Mouse (Mus musculus) kidney, postnatal 0 days (tissue): ENCODE measurements around the gene Ocln. TPM values are rescaled to one million over a fixed set of nuclear protein-coding genes. Genes with fewer than 3 reads are reported as not detected.

Experiments
- ATAC-seq: fragments of 200-750 bp; cut with Nextera tagmentation; replicated peaks from 2 replicates; pipeline ENCODE4 v1.8.0; 2017; ENCODE audit warnings: low read depth, moderate number of reproducible peaks, moderate TSS enrichment, moderate library complexity; ENCODE audit not compliant: low FRiP score
- DNase-seq: peaks from one replicate; pipeline ENCODE4 v3.0.0-alpha.2; 2016; ENCODE audit warnings: low spot score
- H3K27ac ChIP-seq: fragments of 300-500 bp; sonication (generic); 2 replicates; pipeline ENCODE4 v1.5.1; 2014; ENCODE audit warnings: mild to moderate bottlenecking
- H3K27me3 ChIP-seq: fragments of 300-500 bp; sonication (generic); 2 replicates; pipeline ENCODE4 v1.6.1; 2014; ENCODE audit warnings: low read length, mixed read lengths; ENCODE audit not compliant: insufficient read depth
- H3K36me3 ChIP-seq: fragments of 300-500 bp; sonication (generic); 2 replicates; pipeline ENCODE4 v1.6.1; 2014; ENCODE audit warnings: low read length, mixed read lengths; ENCODE audit not compliant: insufficient read depth
- H3K4me1 ChIP-seq: fragments of 300-500 bp; sonication (generic); replicated peaks from 2 replicates; pipeline ENCODE4 v1.6.1; 2014; ENCODE audit warnings: antibody characterized with exemption, low read length, mixed read lengths; ENCODE audit not compliant: insufficient read depth
- H3K4me2 ChIP-seq: fragments of 300-500 bp; sonication (generic); 2 replicates; pipeline ENCODE4 v1.6.1; 2014; ENCODE audit warnings: mild to moderate bottlenecking, low read length, moderate library complexity, mixed read lengths
- H3K4me3 ChIP-seq: fragments of 300-500 bp; sonication (generic); replicated peaks from 2 replicates; pipeline ENCODE4 v1.5.1; 2014; ENCODE audit warnings: low read depth, low read length
- H3K9ac ChIP-seq: fragments of 300-500 bp; sonication (generic); 2 replicates; pipeline ENCODE4 v1.6.1; 2014; ENCODE audit warnings: low read depth, low read length
- H3K9me3 ChIP-seq: fragments of 300-500 bp; sonication (generic); replicated peaks from 2 replicates; pipeline ENCODE4 v1.6.1; 2016; ENCODE audit warnings: low read length, inconsistent platforms, mixed read lengths
- CTCF ChIP-seq: IDR thresholded peaks from 2 replicates; pipeline ENCODE4 v1.5.1; 2016; ENCODE audit warnings: antibody characterized with exemption, low read depth, mild to moderate bottlenecking, moderate library complexity
- WGBS: fragments of 180-500 bp; shearing (Covaris S2); extraction: QIAGEN DNeasy Blood & Tissue Kit; methylation state at CpG from one replicate; pipeline ENCODE4 v1.1.7; 2014; 5-methylcytosine and 5-hydroxymethylcytosine counted together
- polyA plus RNA-seq: library from polyadenylated mRNA; unstranded; fragments of >200 nt; fragmentation: Nextera tagmentation; extraction: Ambion mirVana; gene quantifications from 2 replicates; pipeline ENCODE4 v1.2.1, GENCODE M21; 2015

Ocln gene
- polyA plus RNA-seq, 1 experiment from 2014 or later: 35.3 TPM

- H3K4me2 ChIP-seq: peak overlapping the region; percentile 93
- DNase-seq: no peak
- H3K36me3 ChIP-seq: no peaks in the 10 kb centered on the region
- no peaks in the 10 kb centered on the region for H3K9me3 ChIP-seq
- TF ChIP-seq CTCF: no peak
- H3K4me3 ChIP-seq: peak overlapping the region; percentile 65
- H3K4me1 ChIP-seq: no peaks in the 10 kb centered on the region
- peak overlapping the region; percentile 83 for H3K27ac ChIP-seq
- peaks cover 20% of the 10 kb centered on the region for H3K27me3 ChIP-seq
- ATAC-seq: no peak
- WGBS: under 1% methylated on average over 41 of the region's 41 CpGs
- H3K9ac ChIP-seq: peak overlapping the region; percentile 72
Measured at GRCm38 (mm10) chr13:100551371-100552008, 1.0 kb downstream of the Ocln start.

- H3K9ac ChIP-seq: no peak overlapping the region
- no peak for ATAC-seq
- H3K36me3 ChIP-seq: no peaks in the 10 kb centered on the region
- H3K27ac ChIP-seq: no peak overlapping the region
- no peak for TF ChIP-seq CTCF
- H3K4me2 ChIP-seq: no peak overlapping the region
- H3K9me3 ChIP-seq: no peaks in the 10 kb centered on the region
- WGBS: 76% methylated on average over 5 of the region's 5 CpGs
- no peak for DNase-seq
- H3K4me1 ChIP-seq: no peaks in the 10 kb centered on the region
- H3K27me3 ChIP-seq: peaks cover 10% of the 10 kb centered on the region; the same call in 1 of the 2 replicates
- H3K4me3 ChIP-seq: no peak overlapping the region
Measured at GRCm38 (mm10) chr13:100547269-100547668, 5.2 kb downstream of the Ocln start.

- Histone ChIP-seq H3K4me1 (no peaks in the 10 kb centered on the region), H3K27me3 (no peaks in the 10 kb centered on the region), H3K4me3 (no peak overlapping the region), H3K4me2 (no peak overlapping the region), H3K9me3 (no peaks in the 10 kb centered on the region), H3K27ac (no peak overlapping the region), H3K36me3 (no peaks in the 10 kb centered on the region), H3K9ac (no peak overlapping the region)
- no peak for TF ChIP-seq CTCF
- WGBS: 46% methylated on average over 3 of the region's 3 CpGs
- DNase-seq (peak; percentile 21), ATAC-seq (no peak)
Measured at GRCm38 (mm10) chr13:100545510-100545909, 7.0 kb downstream of the Ocln start.

- H3K4me1 ChIP-seq: no peaks in the 10 kb centered on the region
- no peak overlapping the region for H3K9ac ChIP-seq
- H3K4me3 ChIP-seq: no peak overlapping the region
- DNase-seq (no peak), ATAC-seq (no peak)
- H3K27ac ChIP-seq: peak overlapping the region; percentile 34; the same call in 1 of the 2 replicates
- no peaks in the 10 kb centered on the region for H3K36me3 ChIP-seq
- no peak for TF ChIP-seq CTCF
- no peak overlapping the region for H3K4me2 ChIP-seq
- H3K27me3 ChIP-seq: no peaks in the 10 kb centered on the region
- 61% methylated on average over 4 of the region's 4 CpGs for WGBS
- no peaks in the 10 kb centered on the region for H3K9me3 ChIP-seq
Measured at GRCm38 (mm10) chr13:100544220-100544662, 8.3 kb downstream of the Ocln start.

GRCm38 (mm10) chr13:100543011-100543767 lies 9.3 kb downstream of the Ocln start:
- no peak for TF ChIP-seq CTCF
- H3K27me3 ChIP-seq: no peaks in the 10 kb centered on the region
- 61% methylated on average over 10 of the region's 10 CpGs for WGBS
- no peak overlapping the region for H3K4me2 ChIP-seq
- ATAC-seq (no peak), DNase-seq (no peak)
- no peak overlapping the region for H3K9ac ChIP-seq
- H3K4me3 ChIP-seq: no peak overlapping the region
- H3K36me3 ChIP-seq: no peaks in the 10 kb centered on the region
- H3K4me1 ChIP-seq: no peaks in the 10 kb centered on the region
- H3K9me3 ChIP-seq: no peaks in the 10 kb centered on the region
- no peak overlapping the region for H3K27ac ChIP-seq

- H3K27me3 ChIP-seq: no peaks in the 10 kb centered on the region
- no peak overlapping the region for H3K4me3 ChIP-seq
- ATAC-seq: no peak
- H3K4me1 ChIP-seq: no peaks in the 10 kb centered on the region
- H3K27ac ChIP-seq: no peak overlapping the region
- WGBS: 75% methylated on average over 3 of the region's 3 CpGs
- H3K36me3 ChIP-seq: no peaks in the 10 kb centered on the region
- no peak for TF ChIP-seq CTCF
- no peak overlapping the region for H3K9ac ChIP-seq
- H3K4me2 ChIP-seq: no peak overlapping the region
- no peaks in the 10 kb centered on the region for H3K9me3 ChIP-seq
- no peak for DNase-seq
Measured at GRCm38 (mm10) chr13:100536149-100536548, 16.4 kb downstream of the Ocln start.
